Mouse (Mus musculus) retina, adult 2 months (tissue): ENCODE measurements around the gene Elovl3.
"Not testable (repeated sequence)": the region's sequence is repeated elsewhere in the genome, so short reads cannot be mapped to it uniquely, and the experiment has no call there.

Experiments
- DNase-seq: peaks from one replicate; pipeline ENCODE4 v3.0.0-alpha.2; 2012; ENCODE audit warnings: low read depth, low spot score

The Elovl3 gene

DNA sequence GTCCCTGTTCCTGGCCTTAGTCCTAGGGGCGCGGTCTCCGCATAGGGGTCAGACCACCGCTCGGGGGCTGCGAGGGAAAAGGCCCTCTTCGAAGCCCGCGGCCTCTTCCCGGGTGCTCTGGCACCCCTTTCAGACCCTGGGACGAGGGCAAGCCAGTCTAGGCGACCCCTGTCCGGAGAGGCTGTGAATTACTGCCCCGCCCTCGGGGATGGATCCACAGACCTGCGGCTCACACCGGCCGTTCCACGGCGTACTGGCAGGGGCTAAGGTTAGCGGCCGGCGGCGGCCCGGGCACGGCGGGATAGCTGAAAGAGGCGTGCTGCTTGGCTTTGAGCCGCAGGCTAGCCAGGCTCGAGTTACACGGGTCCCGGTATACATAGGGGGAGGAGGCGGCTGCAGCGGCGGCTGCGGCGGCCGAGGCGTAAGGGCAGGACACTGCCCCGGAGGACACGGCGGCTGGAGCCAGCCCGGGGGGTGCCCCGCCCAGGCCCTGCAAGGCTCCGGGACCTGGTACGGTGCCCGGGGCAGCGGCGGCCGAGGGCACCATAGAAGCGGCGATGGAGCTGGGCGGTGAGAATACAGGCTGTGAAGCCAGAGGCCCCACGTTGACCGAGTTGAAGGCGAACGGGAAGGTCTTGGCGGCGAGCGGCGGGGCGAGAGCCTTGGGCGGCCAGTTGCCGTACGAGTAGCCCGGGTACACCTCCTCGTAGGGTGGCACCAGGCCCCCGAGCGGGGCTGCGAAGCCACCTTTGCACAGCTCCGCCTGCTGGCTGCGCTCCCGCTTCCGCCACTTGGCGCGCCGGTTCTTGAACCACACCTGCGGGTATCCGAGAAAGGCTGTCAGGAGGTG, 4.3 kb downstream of the Elovl3 start:
- DNase-seq: no peak

DNA sequence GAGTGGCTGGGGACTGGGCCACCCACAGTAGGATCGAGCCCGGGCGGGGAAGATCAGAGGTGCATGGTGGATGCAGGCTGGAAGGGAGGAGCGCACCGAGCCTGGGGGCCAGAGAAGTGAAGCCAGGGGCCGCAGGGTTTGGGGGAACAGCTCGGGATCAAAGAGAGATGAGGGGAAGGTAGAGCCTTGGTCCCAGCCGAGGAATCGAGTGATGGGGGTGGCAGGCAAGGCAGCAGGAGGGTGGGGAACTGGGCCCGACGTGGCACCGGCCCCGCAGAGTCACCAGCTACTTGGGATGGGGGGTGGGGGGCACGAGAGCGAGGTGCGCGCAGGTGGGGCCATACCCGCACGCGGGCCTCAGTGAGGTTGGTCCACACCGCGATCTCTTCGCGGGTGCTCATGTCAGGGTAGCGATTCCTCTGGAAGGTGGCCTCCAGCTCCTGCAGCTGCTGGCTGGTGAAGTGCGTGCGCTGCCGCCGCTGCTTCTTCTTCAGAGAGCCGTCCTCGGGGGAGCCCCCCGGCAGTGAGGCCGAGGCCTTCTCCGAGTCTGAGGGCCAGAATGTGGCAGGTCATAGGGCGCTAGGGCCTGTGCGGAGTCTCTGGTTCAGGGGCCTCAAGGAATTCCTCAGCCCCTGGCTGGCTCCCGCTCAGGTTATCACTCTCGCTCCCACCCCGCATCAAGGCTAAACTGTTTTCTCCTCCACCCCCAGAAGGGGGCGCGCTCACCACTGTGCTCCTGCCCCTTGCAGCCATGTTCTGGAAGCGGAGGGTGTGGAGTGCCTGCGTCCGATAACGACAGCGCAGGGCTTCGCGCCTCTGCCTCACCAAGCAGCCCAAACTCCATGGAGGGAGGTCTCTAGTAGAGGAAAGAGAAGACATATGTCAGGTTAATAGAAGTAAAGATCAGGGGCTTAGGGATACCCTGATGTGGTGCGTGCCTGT, 5.2 kb downstream of the Elovl3 start:
- DNase-seq: no peak

DNA sequence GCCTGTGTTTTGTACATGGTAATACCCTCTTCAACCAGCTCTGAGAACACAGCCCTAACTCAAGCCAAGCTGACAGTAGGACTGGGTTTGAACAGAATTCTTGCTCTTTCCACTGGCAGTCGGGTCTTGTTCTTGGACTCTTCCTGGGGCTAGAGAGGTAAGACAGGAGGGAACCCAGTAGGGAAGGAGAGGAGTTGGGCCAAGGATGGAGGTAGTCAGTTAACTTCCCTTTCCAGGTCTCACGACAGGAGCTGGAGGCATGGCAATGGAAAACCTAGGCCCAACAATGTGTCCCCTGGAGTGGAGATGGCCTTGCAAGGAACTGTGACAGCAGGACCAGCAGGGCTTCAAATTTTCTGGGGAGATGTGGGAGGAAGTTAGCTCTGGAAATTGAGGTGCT, 8.6 kb downstream of the Elovl3 start:
- no peak for DNase-seq

DNA sequence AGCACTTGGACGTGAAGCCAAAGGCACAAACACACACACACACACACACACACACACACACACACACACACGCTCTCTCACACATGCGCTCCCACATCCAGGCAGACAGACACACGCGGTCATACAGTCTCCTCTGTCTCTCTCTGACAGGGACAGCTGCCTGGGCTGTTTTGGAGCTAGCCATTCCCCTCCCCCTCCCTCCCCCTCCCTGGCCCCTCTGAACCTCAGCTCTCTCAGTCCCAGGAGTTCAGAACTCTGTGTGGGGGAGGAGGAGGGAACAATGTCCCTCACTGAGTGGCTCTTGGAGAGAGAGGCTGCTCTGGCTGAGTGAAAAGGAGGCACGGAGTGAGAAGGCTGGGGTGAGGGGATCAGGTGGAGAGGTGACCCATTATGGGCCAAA, 9.4 kb downstream of the Elovl3 start:
- DNase-seq: no peak

DNA sequence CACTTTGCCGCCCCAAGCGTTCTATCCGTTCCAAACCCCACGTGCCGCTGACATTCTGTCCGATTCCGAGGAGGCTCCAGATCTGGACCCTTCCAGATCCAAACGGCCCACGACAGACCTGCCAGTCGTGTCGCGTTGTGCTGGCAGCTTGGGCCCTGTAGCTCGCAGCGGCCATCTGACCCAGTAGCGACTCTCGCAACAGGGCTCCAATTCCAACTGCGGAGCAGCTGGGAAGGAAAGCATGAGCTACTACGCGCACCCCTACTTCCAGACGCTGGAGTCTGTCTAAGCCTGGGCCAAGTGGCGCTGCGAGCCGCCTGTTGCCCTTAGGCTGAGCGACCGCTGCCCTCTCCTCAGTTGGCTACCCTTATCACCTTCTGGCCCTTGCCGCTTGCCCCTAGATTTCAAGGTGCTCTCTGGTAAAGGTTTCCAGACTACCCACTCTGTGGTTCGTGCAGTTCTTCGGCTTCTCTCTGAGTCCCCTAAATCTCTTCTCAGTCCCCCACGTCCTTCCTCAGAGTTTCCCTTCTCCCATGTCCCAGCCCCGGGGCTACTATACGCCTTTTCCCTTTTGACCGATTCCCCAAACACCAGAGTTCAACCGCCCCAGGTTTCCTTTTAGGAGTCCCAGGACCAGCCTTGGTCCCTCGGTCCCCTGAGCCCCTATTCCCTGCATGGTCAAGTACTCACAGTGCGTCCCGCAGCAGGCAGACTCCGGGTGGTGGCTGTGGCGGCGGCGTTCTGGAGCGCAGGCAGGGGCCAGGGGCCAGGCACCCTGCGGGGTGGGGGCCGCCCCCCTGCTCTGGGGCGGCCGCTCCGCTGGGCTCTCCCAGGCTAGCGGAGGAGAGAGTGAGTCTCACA, 16.0 kb downstream of the Elovl3 start, which contains the start of gene Pitx3:
Gene Pitx3 (minus strand): TSS at position 816 of the 861 bp plus-strand sequence.
- DNase-seq: no peak

DNA sequence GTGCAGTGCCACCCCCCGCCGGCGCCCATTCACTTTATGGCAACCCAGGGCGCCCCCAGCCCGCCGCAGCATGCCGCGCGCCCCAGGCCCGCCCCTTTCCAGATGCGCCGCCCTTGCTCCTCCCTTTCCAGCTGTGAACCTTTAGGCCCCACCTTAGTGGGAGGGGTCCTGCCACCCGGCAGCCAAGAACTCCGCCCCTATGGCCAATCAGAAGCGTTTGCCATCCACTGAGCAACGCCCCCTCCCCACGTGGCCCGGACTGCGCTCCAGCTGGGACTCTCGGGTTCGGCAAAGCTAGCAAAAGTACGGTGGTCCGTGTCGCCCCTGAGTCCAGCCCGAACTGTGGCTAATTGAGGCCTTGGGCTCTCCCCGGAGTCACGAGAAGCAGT, 16.7 kb downstream of the Elovl3 start:
- no peak for DNase-seq

- no peak for DNase-seq
Observed at GRCm38 (mm10) chr19:46149091-46149490, 17.4 kb downstream of the Elovl3 start.

DNA sequence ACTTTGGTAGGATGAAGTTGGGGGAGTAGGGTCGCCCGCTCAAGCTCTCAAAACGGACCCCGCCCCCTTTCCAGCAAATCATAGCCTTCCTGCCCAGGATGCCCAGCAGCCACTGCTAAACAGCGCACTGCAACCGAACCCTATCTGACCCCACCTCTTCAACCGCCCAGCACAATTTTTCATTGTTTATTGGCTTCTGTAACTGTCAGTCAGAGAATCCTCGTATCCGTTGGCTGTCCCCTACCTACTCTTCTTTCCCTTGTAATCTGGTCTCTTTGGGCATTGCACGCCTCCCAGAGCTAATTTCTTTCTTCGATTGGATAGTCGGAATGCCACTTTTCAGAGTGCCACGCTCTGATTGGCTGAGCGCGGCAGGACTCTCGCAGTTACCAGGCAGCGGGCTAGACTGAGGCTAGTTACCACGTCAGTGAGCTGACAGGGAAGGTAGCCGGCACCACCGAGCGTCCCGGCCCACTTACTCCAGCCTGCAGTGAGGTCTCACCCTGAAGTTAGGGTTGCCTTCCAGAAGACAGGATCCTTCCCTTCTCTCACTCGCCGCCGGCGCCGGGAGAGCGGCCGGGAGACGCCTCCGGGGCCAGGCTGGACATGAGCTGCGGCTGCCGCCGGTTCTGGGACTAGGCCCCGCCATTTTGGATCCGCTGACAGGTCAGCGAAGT, 20.6 kb downstream of the Elovl3 start, which contains the start of gene Gbf1:
Gene Gbf1 (plus strand): TSS at position 383 of the 677 bp plus-strand sequence.
- DNase-seq: peak; percentile 98

- DNase-seq: no peak
Observed at GRCm38 (mm10) chr19:46165950-46166349, 34.3 kb downstream of the Elovl3 start.

DNA sequence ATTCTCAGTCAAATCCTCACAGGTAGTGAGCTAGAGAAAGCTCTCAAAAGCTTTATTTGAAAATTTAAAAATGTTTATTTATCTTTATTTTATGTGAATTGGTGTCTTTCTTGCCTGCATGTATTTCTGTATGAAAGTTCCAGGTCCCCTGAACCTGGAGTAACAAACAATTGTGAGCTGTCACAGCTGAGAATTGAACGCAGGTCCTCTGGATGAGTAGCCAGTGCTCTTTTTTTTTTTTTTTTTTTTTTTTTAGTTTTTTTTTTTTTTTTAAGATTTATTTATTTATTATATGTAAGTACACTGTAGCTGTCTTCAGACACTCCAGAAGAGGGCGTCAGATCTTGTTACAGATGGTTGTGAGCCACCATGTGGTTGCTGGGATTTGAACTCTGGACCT, 35.5 kb downstream of the Elovl3 start:
- not testable (repeated sequence) for DNase-seq

- no peak for DNase-seq
Observed at GRCm38 (mm10) chr19:46169396-46169795, 37.7 kb downstream of the Elovl3 start.

- no peak for DNase-seq
Observed at GRCm38 (mm10) chr19:46169913-46170312, 38.2 kb downstream of the Elovl3 start.

GRCm38 (mm10) chr19:46172541-46172940, 40.8 kb downstream of the Elovl3 start:
- DNase-seq: no peak

DNA sequence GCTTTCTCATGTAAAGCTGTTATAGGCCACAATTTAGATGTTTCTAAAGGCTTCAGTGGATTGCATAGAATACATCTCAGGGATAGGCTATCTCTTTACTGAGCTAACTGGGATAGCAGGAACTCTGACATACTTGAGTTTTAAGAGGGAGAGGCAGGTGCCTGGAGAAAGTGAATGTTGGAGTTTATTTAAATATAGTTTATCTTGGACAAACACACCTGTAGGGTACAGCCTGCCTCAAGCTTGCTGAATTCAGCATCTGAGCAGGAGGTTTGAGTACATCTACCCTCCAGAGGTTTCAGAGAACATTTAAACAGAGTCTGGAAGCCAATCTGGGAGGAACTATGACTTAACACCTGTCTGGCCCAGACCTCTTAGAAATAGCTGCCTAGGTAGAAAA, 43.5 kb downstream of the Elovl3 start:
- no peak for DNase-seq

GRCm38 (mm10) chr19:46177046-46177445, 45.3 kb downstream of the Elovl3 start:
- no peak for DNase-seq

DNA sequence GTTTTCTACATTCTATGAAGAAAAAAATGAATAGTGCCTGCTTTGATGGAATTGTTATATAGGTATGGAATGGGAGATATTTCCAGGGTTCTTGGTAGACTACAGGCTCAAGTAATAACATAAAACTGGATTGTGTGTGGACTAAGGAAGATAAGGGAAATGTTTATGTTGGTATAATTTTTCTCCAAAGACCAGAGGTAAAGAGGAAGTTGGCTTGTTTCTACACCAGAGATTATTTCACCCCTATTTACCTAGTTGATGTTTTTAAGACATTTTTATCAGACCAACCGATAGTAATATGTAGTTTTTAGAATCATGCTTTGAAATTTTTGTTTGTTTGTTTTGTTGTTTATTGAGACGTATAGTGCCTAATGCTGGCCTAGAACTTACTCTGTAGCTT, 48.6 kb downstream of the Elovl3 start:
- no peak for DNase-seq

DNA sequence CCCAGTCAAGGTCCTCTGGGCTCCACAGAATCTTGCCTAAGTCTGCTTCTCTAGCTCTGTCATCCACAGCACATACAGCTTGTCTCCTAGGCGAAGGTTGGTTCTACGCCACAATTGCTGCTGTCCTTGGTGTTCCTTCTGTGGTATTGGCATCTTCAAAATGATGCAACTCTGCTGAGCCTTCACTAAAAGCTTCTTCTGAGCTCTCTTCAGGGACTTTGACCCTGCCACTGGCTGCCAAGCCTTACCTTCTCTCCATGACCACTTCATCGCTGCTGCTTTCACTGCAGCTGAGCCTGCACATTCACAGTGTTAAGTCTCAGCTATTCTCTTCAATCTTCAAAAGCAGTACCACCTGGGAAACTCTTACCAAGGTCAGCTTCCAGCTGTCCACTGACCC, 50.5 kb downstream of the Elovl3 start:
- no peak for DNase-seq
